Mouse (Mus musculus): ENCODE measurements around the gene Dynll1. TPM values are rescaled to one million over a fixed set of nuclear protein-coding genes. Genes with fewer than 3 reads are reported as not detected.
"Not testable (repeated sequence)": the region's sequence is repeated elsewhere in the genome, so short reads cannot be mapped to it uniquely, and the experiment has no call there.

Dynll1 gene
- polyA plus RNA-seq, 1 experiment from 2014 or later, result 1,684 TPM

- WGBS, result 1% methylated on average over 96 of the region's 97 CpGs
- DNase-seq (ENCODE audit: low spot score), result peak; percentile 94
- H3K4me1 ChIP-seq (replicated peaks), result peaks cover 27% of the 10 kb centered on the region
- peak within 1 kb of the TSS; percentile 98 for H3K27ac ChIP-seq
- H3K9me3 ChIP-seq, result no peaks in the 10 kb centered on the region
- H3K27me3 ChIP-seq (ENCODE audit: insufficient read depth, poor library complexity, severe bottlenecking), result no peaks in the 10 kb centered on the region
- peak within 1 kb of the TSS; percentile 100 for H3K4me3 ChIP-seq
- peaks cover 33% of the 10 kb centered on the region for H3K36me3 ChIP-seq
These were observed 26.2 kb upstream of the Dynll1 start, which contains the start of gene Srsf9 for GRCm38 (mm10) chr5:115326875-115327609. Srsf9 (plus strand) TSS chr5:115327177.

- H3K27me3 ChIP-seq (ENCODE audit: insufficient read depth, poor library complexity, severe bottlenecking), result no peaks in the 10 kb centered on the region
- 30% methylated on average over 11 of the region's 11 CpGs for WGBS
- DNase-seq (ENCODE audit: low spot score), result no peak
These were observed 25.5 kb upstream of the Dynll1 start for GRCm38 (mm10) chr5:115326256-115326831.

DNA sequence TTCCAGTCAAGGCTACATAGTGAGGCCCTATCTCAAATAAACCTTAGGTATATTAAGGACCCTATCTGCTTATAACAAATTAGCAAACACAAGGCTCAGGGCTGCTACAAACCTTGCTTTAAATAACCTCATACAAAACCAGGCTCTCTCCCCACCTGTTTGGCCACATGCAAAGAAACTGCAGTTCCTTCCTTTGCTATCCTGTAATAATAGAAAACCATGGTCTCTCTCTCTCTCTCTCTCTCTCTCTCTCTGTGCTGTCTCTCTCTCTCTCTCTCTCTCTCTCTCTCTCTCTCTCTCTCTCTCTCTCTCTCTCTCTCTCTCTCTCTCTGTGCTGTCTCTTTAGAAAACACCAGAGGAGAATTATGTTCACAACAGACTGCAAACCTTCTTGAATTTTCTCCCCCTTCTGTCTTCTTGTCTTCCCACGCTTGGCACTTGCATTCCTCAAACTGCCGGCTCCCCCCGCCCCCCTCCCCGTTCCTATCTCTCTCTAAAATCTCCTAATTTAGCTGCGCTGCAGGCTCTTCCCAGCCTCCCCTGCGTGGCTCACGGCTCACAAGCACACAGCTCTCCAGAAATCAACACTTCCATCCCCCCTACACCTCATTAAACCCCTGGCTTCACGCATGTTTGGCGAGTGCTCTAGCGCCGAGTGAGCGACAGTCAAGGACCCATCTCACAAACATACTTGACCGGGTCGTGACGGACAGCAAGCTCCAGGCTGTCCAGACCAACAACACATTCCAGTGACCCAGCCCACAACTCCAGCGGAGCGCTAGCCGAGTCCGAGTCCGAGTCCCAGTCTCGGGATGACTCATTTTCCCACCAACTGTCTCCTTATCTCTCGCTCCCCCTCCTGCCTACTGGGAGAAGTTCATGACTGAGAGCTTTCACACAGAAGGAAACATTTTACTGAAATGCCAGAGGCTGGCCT is 18.5 kb upstream of the Dynll1 start:
- peak overlapping the region; percentile 82 for H3K27ac ChIP-seq
- WGBS, result under 1% methylated on average over 22 of the region's 22 CpGs
- peak overlapping the region; percentile 55 for H3K4me3 ChIP-seq
- H3K4me1 ChIP-seq (replicated peaks), result peaks cover 35% of the 10 kb centered on the region
- H3K27me3 ChIP-seq (ENCODE audit: insufficient read depth, poor library complexity, severe bottlenecking), result peaks cover 11% of the 10 kb centered on the region
- no peaks in the 10 kb centered on the region for H3K36me3 ChIP-seq
- DNase-seq (ENCODE audit: low spot score), result peak; percentile 79
- H3K9me3 ChIP-seq, result no peaks in the 10 kb centered on the region

More at GRCm38 (mm10) chr5:115326256-115326831, 25.5 kb upstream of the Dynll1 start:
- Histone ChIP-seq H3K36me3 (peaks cover 27% of the 10 kb centered on the region), H3K4me3 (peak overlapping the region; percentile 100), H3K4me1 (replicated peaks) (peaks cover 27% of the 10 kb centered on the region), H3K27ac (peak overlapping the region; percentile 98), H3K9me3 (no peaks in the 10 kb centered on the region)

GRCm38 (mm10) chr5:115317645-115318328 is 17.0 kb upstream of the Dynll1 start:
- DNase-seq (ENCODE audit: low spot score), result peak; percentile 62
- H3K9me3 ChIP-seq, result no peaks in the 10 kb centered on the region
- peak overlapping the region; percentile 87 for H3K27ac ChIP-seq
- 3% methylated on average over 10 of the region's 10 CpGs for WGBS
- peaks cover 41% of the 10 kb centered on the region for H3K4me1 ChIP-seq (replicated peaks)
- no peaks in the 10 kb centered on the region for H3K36me3 ChIP-seq
- peak overlapping the region; percentile 28 for H3K4me3 ChIP-seq
- peaks cover 11% of the 10 kb centered on the region for H3K27me3 ChIP-seq (ENCODE audit: insufficient read depth, poor library complexity, severe bottlenecking)

DNA sequence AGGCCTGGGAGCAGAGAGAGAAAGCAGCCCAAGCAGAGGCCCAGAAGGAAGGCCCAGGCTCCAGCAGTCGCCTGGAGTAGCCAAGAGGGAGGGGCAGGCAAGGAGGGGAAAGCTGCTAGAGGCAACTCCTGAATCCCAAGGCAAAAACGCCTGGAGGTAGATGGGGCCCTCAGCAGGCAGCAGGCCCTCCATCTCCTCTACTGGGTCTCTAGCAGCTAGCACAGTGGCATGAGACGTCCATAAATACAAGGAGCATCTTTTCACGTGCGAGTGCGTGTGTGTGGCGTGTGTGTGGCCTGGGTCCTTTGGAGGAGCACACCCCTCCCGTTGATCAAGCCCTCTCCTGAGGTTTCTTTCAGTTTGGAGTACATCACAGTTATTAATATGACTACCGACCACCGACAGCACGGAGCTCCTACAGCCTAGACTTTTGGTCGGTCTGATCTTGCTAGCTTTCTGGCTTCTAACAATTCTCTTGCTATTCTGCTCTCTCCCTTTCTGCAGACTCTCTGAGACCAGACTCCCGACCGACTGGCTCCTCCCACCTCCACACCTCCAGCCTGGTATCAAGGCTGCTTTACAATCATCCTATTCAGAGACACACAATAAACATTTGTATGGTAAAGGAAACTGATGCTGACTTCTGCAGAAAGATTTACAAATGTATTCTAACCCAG is 16.3 kb upstream of the Dynll1 start:
- peak overlapping the region; percentile 28 for H3K4me3 ChIP-seq
- H3K4me1 ChIP-seq (replicated peaks), result peaks cover 41% of the 10 kb centered on the region
- H3K27me3 ChIP-seq (ENCODE audit: insufficient read depth, poor library complexity, severe bottlenecking), result peaks cover 11% of the 10 kb centered on the region
- peak; percentile 38 for DNase-seq (ENCODE audit: low spot score)
- H3K36me3 ChIP-seq, result no peaks in the 10 kb centered on the region
- WGBS, result 5% methylated on average over 14 of the region's 14 CpGs
- peak overlapping the region; percentile 87 for H3K27ac ChIP-seq
- no peaks in the 10 kb centered on the region for H3K9me3 ChIP-seq

GRCm38 (mm10) chr5:115313668-115313943 is 12.8 kb upstream of the Dynll1 start:
- H3K4me1 ChIP-seq (replicated peaks), result peaks cover 35% of the 10 kb centered on the region
- DNase-seq (ENCODE audit: low spot score), result no peak
- peaks cover 9% of the 10 kb centered on the region for H3K27me3 ChIP-seq (ENCODE audit: insufficient read depth, poor library complexity, severe bottlenecking)
- no peaks in the 10 kb centered on the region for H3K9me3 ChIP-seq
- peak overlapping the region; percentile 54 for H3K27ac ChIP-seq
- H3K36me3 ChIP-seq, result no peaks in the 10 kb centered on the region
- H3K4me3 ChIP-seq, result no peak overlapping the region
- WGBS, result 44% methylated on average over 5 of the region's 5 CpGs

DNA sequence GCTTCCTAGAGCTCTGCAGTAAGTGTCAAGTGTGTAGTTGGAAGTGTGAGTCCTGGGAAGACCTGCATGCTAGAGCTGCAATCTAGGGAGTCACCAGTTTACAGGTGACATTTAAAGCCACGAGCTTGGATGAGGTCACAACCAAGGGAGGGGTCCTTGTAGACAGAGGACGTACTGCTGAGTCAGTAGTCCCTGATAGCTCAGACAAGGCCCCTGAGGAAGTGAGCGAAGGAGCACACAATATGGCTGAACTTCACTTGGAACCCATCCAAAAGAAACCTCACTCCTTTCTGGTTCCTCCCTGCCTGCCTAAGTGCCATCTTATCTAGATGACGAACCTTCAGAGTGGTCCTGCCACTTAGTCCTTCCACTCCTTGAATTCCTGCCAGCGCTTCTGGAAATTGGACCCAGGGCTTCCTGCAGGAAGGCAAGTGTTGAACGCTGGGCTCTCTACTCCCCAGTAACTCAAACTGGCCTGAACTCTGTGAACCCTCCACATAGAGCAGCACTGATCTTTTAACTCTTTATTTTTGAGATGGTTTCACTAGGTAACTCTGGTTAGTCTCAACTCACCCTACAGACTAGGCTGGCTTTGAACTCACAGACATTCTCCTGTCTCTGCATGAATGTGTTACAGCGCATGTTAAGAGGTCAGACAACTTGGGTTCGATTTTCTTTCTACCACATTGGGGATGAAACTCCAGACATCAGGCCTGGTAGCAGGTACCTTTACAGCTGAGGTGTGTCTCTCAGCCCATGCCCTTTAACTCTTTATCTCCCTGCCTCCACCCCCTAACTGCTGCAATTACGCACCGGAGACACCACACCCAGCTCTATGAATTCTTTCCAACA is 12.2 kb upstream of the Dynll1 start:
- DNase-seq (ENCODE audit: low spot score), result no peak
- WGBS, result 82% methylated on average over 10 of the region's 10 CpGs
- no peaks in the 10 kb centered on the region for H3K9me3 ChIP-seq
- no peak overlapping the region for H3K4me3 ChIP-seq
- H3K36me3 ChIP-seq, result no peaks in the 10 kb centered on the region
- H3K27me3 ChIP-seq (ENCODE audit: insufficient read depth, poor library complexity, severe bottlenecking), result peaks cover 4% of the 10 kb centered on the region
- H3K4me1 ChIP-seq (replicated peaks), result peaks cover 29% of the 10 kb centered on the region
- peak overlapping the region; percentile 54 for H3K27ac ChIP-seq

DNA sequence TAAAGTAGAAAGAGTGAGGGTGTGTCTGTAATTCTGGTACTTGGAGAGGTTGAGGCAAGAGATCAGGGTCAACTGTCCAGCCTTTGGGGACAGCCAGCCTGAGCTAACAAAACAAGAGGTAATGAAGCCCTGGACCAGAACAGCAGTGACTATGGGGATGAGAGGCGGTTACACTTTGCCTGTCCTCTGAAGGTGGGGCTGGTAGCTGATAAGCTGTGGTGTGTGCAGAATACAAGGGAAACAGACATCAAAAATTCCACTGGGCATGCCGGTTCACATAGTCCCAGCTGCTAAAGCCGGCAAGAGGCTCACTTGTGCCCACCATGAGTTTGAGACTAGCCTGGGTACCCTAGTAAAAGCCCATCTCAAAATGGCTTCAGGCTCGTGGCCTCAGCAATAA is 11.6 kb upstream of the Dynll1 start:
- no peak overlapping the region for H3K27ac ChIP-seq

GRCm38 (mm10) chr5:115302190-115302589 is 1.4 kb upstream of the Dynll1 start:
- not testable (repeated sequence) for H3K9me3 ChIP-seq; H3K27ac ChIP-seq; DNase-seq (ENCODE audit: low spot score)
- WGBS, result 87% methylated on average over 7 of the region's 7 CpGs
- H3K27me3 ChIP-seq (ENCODE audit: insufficient read depth, poor library complexity, severe bottlenecking), result peaks cover 16% of the 10 kb centered on the region; the same call in 1 of the 2 replicates
- peaks cover 25% of the 10 kb centered on the region for H3K36me3 ChIP-seq
- peak overlapping the region; percentile 86; the same call in 1 of the 2 replicates for H3K4me3 ChIP-seq
- H3K4me1 ChIP-seq (replicated peaks), result peaks cover 32% of the 10 kb centered on the region

More for the DNA sequence above, 11.6 kb upstream of the Dynll1 start:
- WGBS, result 84% methylated on average over 4 of the region's 4 CpGs
- no peak for DNase-seq (ENCODE audit: low spot score)
- peaks cover 22% of the 10 kb centered on the region for H3K4me1 ChIP-seq (replicated peaks)
- no peaks in the 10 kb centered on the region for H3K9me3 ChIP-seq
- H3K4me3 ChIP-seq, result no peak overlapping the region
- H3K36me3 ChIP-seq, result no peaks in the 10 kb centered on the region
- no peaks in the 10 kb centered on the region for H3K27me3 ChIP-seq (ENCODE audit: insufficient read depth, poor library complexity, severe bottlenecking)

- H3K36me3 ChIP-seq, result peaks cover 31% of the 10 kb centered on the region
- WGBS, result 30% methylated on average over 13 of the region's 13 CpGs
- no peak for DNase-seq (ENCODE audit: low spot score)
- H3K4me3 ChIP-seq, result peak overlapping the region; percentile 86
- H3K9me3 ChIP-seq, result no peaks in the 10 kb centered on the region
- H3K27ac ChIP-seq, result peak overlapping the region; percentile 95
- peaks cover 16% of the 10 kb centered on the region; the same call in 1 of the 2 replicates for H3K27me3 ChIP-seq (ENCODE audit: insufficient read depth, poor library complexity, severe bottlenecking)
- H3K4me1 ChIP-seq (replicated peaks), result peaks cover 33% of the 10 kb centered on the region
These were observed 816 bp upstream of the Dynll1 start for GRCm38 (mm10) chr5:115301615-115302014.

- Histone ChIP-seq H3K4me1 (replicated peaks) (peaks cover 33% of the 10 kb centered on the region), H3K4me3 (peak overlapping the region; percentile 86), H3K9me3 (no peaks in the 10 kb centered on the region), H3K27me3 (ENCODE audit: insufficient read depth, poor library complexity, severe bottlenecking) (peaks cover 16% of the 10 kb centered on the region; the same call in 1 of the 2 replicates), H3K36me3 (peaks cover 45% of the 10 kb centered on the region), H3K27ac (peak overlapping the region; percentile 95)
- DNase-seq (ENCODE audit: low spot score), result peak; percentile 73
- WGBS, result 1% methylated on average over 46 of the region's 46 CpGs
These were observed 609 bp downstream of the Dynll1 start for GRCm38 (mm10) chr5:115300035-115300744.

Measured in hindbrain, embryonic 10.5 days (tissue).